Mouse (Mus musculus): Measurements from ENCODE around the gene Rc3h1. TPM values are rescaled to one million over a fixed set of nuclear protein-coding genes. Genes with fewer than 3 reads are reported as not detected.
"Not testable (repeated sequence)": the region's sequence is repeated elsewhere in the genome, so short reads cannot be mapped to it uniquely, and the experiment has no call there.

Rc3h1 gene
- polyA plus RNA-seq (2011; ENCODE audit: insufficient read length, low read depth, missing spikeins): 29.7 and 31.0 TPM in 2 replicates

DNA sequence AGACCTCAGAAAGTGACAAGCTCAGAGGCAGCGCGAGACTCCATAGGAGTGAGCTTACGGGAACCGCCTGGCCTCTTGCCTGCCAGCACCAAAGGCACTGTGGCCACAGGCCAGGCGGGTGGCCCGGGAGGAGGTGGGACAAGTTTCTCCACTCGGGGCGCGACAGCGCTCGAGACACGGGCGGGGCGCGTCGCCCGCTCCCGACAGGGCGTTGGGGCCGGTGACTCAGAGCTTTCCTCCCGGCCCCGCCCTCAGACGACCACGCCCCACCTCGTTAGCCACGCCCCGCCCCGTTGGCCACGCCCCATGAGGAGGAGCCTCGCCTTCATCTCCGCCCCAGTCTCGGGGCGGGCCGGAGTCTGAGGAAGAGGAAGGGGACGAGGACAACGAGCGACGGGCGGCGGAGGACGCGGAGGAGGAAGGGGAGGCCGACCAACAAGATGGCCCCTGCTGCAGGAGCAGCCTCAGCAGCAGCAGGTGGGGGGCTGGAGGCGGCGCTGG, at the start of gene Rc3h1:
Gene Rc3h1, plus strand, starts transcription at position 362 of the 501 bp plus-strand sequence.
- H3K27ac ChIP-seq (ENCODE audit: insufficient read depth, low read length): no peak within 1 kb of the TSS
- peaks cover 3% of the 10 kb centered on the region; the same call in 1 of the 2 replicates for H3K4me1 ChIP-seq (ENCODE audit: control insufficient read depth, insufficient read depth, low read length)
- TF ChIP-seq CTCF (IDR thresholded peaks at IDR 0.05; ENCODE audit: borderline replicate concordance, insufficient read depth, low read length) (no peak), POLR2A (IDR thresholded peaks at IDR 0.05; ENCODE audit: low read depth, low read length) (peak; percentile 92)
- H3K4me3 ChIP-seq (ENCODE audit: insufficient read depth, low read length): peak within 1 kb of the TSS; percentile 99

DNA sequence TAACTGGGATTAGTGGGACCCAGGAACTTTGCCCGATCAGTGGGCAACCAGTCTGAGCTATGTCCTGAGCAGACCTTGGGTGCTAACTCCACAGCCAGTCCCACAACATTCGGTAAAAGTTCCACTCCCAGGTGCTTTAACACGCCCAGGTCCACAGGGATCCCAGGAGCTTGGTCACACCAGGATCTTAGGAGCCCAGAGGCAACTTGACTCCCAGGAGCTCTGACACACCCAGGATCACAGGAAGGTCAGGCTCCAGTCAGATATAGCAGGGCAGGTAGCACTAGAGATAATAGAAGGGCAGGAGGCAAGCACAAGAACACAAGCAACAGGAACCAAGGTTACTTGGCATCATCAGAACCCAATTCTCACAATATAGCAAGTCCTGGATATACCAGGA, 48.1 kb upstream of the Rc3h1 start:
- TF ChIP-seq CTCF (IDR thresholded peaks at IDR 0.05; ENCODE audit: borderline replicate concordance, insufficient read depth, low read length) (no peak), POLR2A (IDR thresholded peaks at IDR 0.05; ENCODE audit: low read depth, low read length) (no peak)
- no peaks in the 10 kb centered on the region for H3K4me1 ChIP-seq (ENCODE audit: control insufficient read depth, insufficient read depth, low read length)
- H3K27ac ChIP-seq (ENCODE audit: insufficient read depth, low read length): no peak overlapping the region

DNA sequence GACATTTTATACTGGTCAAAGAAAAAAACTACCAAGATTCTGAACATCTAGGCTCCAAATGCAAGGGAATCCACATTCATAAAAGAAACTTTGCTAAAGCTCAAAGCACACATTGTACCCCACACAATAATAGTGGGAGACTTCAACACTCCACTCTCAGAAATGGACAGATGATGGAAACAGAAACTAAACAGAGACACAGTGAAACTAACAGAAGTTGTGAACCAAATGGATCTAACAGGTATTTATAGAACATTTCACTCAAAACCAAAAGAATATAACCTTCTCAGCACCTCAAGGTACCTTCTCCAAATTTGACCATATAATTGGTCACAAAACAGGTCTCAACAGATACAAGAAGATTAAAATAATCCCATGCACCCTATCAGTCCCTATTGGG, 46.3 kb upstream of the Rc3h1 start:
- H3K4me1 ChIP-seq (ENCODE audit: control insufficient read depth, insufficient read depth, low read length); H3K4me3 ChIP-seq (ENCODE audit: insufficient read depth, low read length); H3K27ac ChIP-seq (ENCODE audit: insufficient read depth, low read length): not testable (repeated sequence)

More for the DNA sequence above, 48.1 kb upstream of the Rc3h1 start:
- no peak overlapping the region for H3K4me3 ChIP-seq (ENCODE audit: insufficient read depth, low read length)

DNA sequence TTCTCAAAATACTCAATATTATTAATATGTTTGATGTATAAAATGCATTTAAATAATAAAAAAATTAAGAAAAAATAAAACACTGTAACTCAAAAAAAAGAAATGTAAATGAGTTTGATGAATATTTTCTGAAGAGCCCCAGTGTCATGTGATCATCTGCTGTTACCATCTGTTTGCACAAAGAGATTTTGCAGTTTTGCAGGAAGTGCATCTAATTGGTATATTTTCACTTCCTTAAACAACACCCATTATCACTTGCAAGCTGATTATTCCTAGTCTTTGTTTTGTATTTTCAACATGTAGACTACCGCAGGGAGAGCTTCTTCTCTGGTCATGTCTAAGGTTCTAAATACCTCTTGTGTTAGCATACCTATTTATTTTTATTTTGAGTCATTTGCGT, 45.1 kb upstream of the Rc3h1 start:
- H3K4me3 ChIP-seq (ENCODE audit: insufficient read depth, low read length): no peak overlapping the region
- no peak overlapping the region for H3K27ac ChIP-seq (ENCODE audit: insufficient read depth, low read length)
- TF ChIP-seq POLR2A (IDR thresholded peaks at IDR 0.05; ENCODE audit: low read depth, low read length) (no peak), CTCF (IDR thresholded peaks at IDR 0.05; ENCODE audit: borderline replicate concordance, insufficient read depth, low read length) (no peak)
- no peaks in the 10 kb centered on the region for H3K4me1 ChIP-seq (ENCODE audit: control insufficient read depth, insufficient read depth, low read length)

DNA sequence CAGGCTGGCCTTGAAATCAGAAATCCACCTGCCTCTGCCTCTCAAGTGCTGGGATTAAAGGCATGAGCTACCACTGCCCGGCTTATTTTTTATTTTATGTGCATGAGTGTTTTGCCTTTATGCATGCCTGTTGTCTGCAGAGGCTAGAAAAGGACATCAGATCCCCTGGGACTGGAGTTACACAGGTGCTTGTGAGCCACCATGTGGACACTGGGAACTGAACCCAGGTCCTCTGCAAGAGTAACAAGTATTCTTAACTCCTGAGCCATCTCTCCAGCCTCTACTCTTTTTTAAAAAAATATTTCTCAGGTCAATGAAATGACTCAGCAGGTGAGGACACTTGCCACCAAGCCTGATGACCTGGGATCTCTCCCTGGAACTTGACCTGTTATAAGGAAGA, 44.6 kb upstream of the Rc3h1 start:
- Histone ChIP-seq H3K4me1 (ENCODE audit: control insufficient read depth, insufficient read depth, low read length) (no peaks in the 10 kb centered on the region), H3K27ac (ENCODE audit: insufficient read depth, low read length) (no peak overlapping the region), H3K4me3 (ENCODE audit: insufficient read depth, low read length) (no peak overlapping the region)
- no peak for TF ChIP-seq CTCF (IDR thresholded peaks at IDR 0.05; ENCODE audit: borderline replicate concordance, insufficient read depth, low read length)
- TF ChIP-seq POLR2A (IDR thresholded peaks at IDR 0.05; ENCODE audit: low read depth, low read length): no peak

DNA sequence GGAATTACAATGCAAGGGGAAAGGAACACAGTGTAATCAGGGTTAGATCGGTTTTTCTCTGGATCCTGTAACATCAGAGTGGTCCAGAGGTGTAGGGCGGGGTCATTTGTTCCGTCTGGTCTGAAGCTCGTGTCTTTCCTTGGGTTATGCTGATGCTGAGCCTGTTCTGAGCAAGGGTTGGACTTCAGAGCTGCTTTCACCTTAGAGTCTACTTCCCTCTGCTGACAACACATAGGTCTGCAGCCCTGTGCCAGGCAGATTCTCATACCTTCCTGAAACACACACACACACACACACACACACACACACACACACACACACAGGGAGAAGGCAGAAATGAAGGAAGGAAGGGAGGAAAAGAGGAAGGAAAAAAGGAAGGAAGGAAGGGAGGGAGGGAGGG, 43.2 kb upstream of the Rc3h1 start:
- H3K4me3 ChIP-seq (ENCODE audit: insufficient read depth, low read length): no peak overlapping the region
- H3K27ac ChIP-seq (ENCODE audit: insufficient read depth, low read length): no peak overlapping the region
- TF ChIP-seq CTCF (IDR thresholded peaks at IDR 0.05; ENCODE audit: borderline replicate concordance, insufficient read depth, low read length): no peak
- no peak for TF ChIP-seq POLR2A (IDR thresholded peaks at IDR 0.05; ENCODE audit: low read depth, low read length)
- H3K4me1 ChIP-seq (ENCODE audit: control insufficient read depth, insufficient read depth, low read length): no peaks in the 10 kb centered on the region

DNA sequence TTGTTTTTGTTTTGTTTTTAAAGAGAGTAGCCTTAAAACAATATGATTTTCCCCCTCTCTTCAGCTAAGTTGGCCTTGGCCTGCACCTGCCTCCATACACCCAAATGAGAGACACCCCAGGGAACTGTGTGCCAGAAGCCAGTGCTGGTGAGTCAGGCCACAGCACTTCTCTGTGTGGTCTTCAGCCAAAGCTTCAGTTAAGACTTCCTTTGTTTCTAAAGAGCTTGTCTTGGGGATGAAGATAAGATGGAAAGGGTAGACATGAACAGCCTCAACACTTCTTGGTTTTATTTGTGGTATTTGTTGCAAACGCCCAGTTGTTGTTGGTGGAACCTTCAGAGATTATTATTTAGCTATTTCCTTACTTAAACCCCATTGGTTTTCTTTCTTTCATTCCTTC, 31.5 kb upstream of the Rc3h1 start:
- Histone ChIP-seq H3K27ac (ENCODE audit: insufficient read depth, low read length) (no peak overlapping the region), H3K4me3 (ENCODE audit: insufficient read depth, low read length) (no peak overlapping the region), H3K4me1 (ENCODE audit: control insufficient read depth, insufficient read depth, low read length) (peaks cover 11% of the 10 kb centered on the region)
- TF ChIP-seq POLR2A (IDR thresholded peaks at IDR 0.05; ENCODE audit: low read depth, low read length) (no peak), CTCF (IDR thresholded peaks at IDR 0.05; ENCODE audit: borderline replicate concordance, insufficient read depth, low read length) (no peak)

DNA sequence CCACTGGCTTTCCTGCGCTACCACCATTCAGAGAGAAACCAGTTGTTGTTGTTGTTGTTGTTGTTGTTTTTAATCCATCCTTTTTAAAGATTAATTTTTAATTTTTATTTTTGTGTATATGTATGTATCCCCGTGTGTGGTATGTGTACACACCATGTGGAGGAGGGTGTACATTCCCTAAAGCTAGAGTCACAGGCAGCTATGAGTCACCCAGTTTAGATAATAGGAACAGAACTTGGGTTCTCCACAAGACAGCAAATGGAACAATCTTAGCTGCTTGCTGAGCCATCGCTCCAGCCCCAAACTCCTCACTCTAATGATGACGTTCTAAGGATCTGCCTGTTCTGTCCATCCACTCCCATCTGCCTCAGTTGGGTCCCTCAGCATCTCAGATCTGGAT, 29.2 kb upstream of the Rc3h1 start:
- H3K27ac ChIP-seq (ENCODE audit: insufficient read depth, low read length): no peak overlapping the region
- TF ChIP-seq POLR2A (IDR thresholded peaks at IDR 0.05; ENCODE audit: low read depth, low read length) (no peak), CTCF (IDR thresholded peaks at IDR 0.05; ENCODE audit: borderline replicate concordance, insufficient read depth, low read length) (no peak)
- H3K4me1 ChIP-seq (ENCODE audit: control insufficient read depth, insufficient read depth, low read length): peaks cover 11% of the 10 kb centered on the region
- H3K4me3 ChIP-seq (ENCODE audit: insufficient read depth, low read length): no peak overlapping the region

DNA sequence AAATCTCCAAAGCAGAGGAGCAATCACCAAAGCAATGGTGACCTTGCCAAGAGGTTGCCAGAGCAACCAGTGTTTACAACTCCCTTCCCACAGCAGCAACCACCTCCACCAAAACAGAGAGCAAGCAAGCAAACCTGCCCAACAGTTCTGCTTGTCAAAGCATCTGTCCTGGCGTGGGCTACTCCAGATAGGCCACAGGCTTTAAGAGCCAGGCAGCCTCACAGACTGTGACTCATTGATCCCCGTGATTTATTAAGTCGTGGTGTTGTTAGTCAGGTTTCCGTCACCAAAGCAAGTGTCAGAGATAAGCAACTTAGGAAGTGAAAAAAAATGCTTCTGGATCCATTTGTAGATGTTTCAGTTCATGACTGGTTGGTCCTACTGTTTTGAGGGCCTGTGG, 27.7 kb upstream of the Rc3h1 start:
- no peak overlapping the region for H3K27ac ChIP-seq (ENCODE audit: insufficient read depth, low read length)
- no peak for TF ChIP-seq POLR2A (IDR thresholded peaks at IDR 0.05; ENCODE audit: low read depth, low read length)
- no peak for TF ChIP-seq CTCF (IDR thresholded peaks at IDR 0.05; ENCODE audit: borderline replicate concordance, insufficient read depth, low read length)
- H3K4me1 ChIP-seq (ENCODE audit: control insufficient read depth, insufficient read depth, low read length): peaks cover 11% of the 10 kb centered on the region
- no peak overlapping the region for H3K4me3 ChIP-seq (ENCODE audit: insufficient read depth, low read length)

DNA sequence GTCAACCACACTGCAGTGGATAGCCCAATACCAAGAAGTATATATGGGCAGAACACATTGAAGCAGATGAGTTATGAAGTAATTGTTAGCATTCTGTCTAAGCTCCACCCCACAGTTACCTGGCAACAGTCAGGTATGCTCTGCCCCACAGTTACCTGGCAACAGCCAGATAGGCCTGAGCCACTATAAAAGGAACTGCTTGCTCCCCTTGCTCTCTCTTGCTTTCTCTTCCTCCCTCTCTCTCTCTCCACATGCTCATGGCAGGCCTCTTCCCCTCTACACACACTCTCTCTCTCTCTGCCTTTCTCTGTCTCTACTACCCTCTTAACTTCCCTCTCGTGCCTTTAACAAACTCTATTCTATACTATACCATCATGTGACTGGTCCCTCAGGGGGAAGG, 24.8 kb upstream of the Rc3h1 start:
- not testable (repeated sequence) for H3K4me3 ChIP-seq (ENCODE audit: insufficient read depth, low read length); H3K27ac ChIP-seq (ENCODE audit: insufficient read depth, low read length)
- peaks cover 11% of the 10 kb centered on the region for H3K4me1 ChIP-seq (ENCODE audit: control insufficient read depth, insufficient read depth, low read length)

DNA sequence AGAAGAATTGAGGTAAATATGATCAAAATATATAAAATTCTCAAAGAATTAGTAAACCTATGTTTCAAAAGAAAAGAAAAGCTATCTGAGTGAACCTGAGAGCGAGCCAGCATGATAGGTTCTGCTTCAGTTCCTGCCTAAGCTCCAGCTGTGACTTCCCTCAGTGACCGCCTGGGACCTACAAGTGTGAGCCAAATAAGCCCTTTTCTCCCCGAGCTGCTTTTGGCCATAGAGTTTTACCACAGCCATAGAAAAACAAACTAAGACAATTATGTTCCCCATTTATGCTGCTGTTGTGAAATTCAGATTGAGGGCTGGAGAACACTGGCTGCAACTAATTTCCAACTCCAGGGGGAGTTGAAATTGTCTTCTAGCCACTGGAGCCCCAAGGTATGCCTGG, 24.2 kb upstream of the Rc3h1 start:
- Histone ChIP-seq H3K27ac (ENCODE audit: insufficient read depth, low read length) (no peak overlapping the region), H3K4me1 (ENCODE audit: control insufficient read depth, insufficient read depth, low read length) (peaks cover 11% of the 10 kb centered on the region), H3K4me3 (ENCODE audit: insufficient read depth, low read length) (no peak overlapping the region)
- TF ChIP-seq POLR2A (IDR thresholded peaks at IDR 0.05; ENCODE audit: low read depth, low read length): no peak
- TF ChIP-seq CTCF (IDR thresholded peaks at IDR 0.05; ENCODE audit: borderline replicate concordance, insufficient read depth, low read length): no peak

All from embryonic fibroblast, embryonic 13.5 days (primary cell).